Mouse (Mus musculus) adrenal gland, adult (tissue): ENCODE results near the gene Gata2.

Experiments used
- DNase-seq, 2 experiments: peaks; one replicate each; pipeline ENCODE4 v3.0.0; 2022 to 2023; ENCODE audit warnings: low spot score in 1 of 2; ENCODE audit not compliant: inconsistent age in 2 of 2

The Gata2 gene

DNA sequence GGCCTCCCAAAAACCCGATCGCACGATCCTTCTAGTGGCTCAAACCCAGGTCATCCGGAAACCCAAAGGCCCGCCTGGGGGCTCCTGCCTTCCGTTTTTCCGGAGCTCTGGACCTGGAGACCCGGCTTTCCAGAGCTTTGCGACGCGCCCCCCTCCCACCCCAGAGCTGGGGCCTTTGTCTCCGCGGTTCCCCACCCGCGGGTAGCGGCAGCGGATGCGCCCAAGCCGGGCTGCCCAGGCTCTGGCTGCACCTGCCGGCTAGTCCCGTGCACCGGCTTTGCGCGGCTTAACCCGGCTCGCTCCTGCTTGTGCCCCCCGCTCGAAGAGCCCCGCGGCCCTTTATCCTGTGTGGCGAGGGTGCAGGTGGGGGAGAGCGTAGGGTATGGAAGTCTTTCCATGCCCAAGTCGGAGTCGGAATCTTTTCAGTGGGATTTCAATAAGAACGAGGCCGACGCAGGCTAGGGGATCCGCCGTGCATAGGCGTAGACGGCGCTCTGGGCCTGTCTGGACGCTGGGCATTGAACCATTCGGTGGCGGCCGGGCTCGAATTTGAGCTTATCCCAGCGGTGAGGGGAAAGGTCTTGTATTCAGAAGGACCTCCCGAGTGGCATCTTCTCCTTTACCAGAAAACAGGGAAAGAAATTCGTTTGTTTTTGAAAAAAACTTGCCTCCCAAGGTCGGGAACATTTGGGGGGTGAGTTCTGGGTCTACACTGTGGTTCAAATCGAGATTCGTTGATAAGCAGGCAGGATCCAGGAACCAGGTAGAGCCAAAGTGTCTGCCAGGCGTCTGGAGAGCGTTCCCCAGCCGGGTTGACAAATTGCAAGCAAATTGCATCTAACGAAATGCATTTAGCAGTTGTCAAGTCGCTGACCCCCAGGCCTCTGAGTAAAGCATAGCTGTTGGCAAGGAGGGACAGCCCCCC, 624 bp downstream of the Gata2 start:
- peak in 1 of 2 experiments; percentile 61 for DNase-seq

DNA sequence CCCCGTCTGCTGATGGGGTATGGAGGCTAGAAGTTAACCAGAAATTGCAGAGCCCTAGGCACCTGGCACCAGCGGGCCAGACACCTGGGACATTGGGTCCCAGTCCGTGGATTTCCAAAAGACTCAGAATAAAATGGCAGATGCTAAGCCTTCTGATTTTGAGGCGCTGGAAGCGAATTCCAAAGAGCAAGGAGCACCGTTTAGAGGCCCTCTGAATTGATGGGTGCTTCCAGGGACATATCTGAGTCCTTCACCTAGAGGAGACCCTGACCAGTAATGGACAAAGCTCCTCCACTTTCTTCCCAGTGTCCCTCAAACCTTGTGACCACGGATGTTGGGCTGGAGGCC, 1.3 kb downstream of the Gata2 start:
- peak in 1 of 2 experiments; percentile 51 for DNase-seq

DNA sequence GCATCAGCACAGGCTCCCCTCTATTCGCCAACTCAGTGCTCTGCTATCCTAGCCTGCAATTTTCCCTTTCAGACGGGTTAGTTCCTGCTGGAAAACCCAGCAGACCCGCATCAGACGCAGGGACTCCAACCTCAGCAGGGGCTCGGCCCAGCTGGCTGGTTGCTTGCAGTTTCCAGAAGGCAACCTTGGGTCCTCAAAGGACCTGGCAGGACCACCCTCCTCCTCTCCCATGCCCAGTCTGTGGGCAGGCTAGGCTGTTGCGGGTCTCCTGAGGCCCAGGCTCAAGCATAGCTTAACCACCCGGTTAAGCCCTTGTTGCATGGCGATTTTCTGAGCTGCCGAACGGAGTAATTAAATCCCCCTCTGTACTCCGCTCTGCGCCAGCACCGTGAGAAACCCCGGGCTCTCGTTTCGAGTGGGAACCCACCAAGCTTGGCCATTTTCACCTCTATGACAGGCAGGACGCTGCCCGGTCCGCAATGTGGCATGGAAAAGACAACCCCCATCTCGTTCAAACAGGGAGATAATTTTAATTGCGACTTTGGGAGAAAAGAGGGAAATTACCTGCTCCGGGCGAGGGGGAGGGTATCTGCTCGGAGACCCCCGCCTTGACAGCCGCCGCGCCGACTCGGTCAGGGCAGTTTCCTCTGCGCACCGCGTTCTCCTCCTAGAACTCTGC, 2.5 kb downstream of the Gata2 start:
- peak in 1 of 2 experiments; percentile 63 for DNase-seq

DNA sequence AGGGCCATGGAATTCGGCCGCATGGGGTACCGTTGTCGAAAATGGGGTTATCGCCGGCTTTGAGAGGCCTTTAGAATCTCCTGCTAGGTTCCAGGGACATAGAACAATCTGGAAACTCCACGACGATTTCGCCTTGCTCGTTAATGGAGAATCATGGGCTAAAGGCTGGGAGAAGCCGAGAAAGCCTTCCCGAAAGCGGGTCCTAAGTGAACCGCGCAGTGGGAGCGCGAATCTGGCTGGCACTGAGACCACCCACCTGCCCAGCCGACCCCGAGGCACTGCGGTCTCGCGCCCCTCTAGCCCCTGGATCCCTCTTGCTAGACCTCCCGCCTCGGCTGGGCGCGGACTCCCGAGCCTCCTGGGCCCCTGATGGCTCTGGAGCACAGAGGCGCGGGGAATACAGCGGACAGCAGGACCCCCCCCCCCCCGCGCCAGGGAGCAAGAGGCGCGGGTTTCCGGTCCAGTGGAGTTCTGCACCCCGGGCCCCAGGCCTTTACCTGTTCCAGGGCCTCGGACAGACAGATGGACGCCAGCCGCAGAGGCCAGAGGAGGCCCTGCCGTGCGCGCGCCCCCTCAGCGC, 3.1 kb downstream of the Gata2 start:
- no peak for DNase-seq

DNA sequence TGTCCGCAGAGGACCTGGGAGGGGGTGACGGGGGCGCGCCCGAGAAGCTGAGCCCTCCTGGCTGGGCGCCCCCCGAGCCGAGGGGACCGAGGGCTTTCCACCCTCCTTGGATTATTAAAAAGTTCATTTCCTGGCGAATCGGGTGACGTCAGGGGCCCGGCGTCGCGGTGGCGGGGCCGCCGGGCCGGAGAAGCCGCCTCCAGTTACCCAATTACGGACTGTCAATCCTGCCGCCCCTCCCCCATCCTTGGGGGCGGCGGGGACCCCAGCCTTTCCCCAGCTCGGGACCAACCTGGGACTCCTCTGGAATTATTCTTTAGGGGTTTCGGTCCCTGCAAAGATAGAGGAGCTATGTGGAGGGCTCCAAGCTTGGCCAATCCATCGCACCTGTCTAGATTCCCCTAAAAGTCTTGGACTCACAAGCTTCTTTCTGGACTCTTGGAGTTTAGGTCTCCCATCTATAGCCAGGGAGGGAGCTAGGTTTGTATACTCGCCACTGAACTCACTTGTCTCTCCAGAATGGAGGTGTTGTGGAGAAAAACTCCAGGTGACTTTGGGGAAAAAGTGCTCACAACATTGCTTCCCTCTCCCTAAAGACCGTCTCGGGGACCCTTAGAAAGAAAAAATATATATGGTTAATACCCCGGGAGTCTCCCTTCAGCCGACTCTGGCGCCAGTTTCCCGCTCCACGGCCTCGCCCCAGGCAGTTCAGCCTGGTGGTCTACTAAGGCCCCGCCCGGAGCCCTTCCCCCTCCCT, 3.8 kb downstream of the Gata2 start:
- DNase-seq: peak in 1 of 2 experiments; percentile 77

DNA sequence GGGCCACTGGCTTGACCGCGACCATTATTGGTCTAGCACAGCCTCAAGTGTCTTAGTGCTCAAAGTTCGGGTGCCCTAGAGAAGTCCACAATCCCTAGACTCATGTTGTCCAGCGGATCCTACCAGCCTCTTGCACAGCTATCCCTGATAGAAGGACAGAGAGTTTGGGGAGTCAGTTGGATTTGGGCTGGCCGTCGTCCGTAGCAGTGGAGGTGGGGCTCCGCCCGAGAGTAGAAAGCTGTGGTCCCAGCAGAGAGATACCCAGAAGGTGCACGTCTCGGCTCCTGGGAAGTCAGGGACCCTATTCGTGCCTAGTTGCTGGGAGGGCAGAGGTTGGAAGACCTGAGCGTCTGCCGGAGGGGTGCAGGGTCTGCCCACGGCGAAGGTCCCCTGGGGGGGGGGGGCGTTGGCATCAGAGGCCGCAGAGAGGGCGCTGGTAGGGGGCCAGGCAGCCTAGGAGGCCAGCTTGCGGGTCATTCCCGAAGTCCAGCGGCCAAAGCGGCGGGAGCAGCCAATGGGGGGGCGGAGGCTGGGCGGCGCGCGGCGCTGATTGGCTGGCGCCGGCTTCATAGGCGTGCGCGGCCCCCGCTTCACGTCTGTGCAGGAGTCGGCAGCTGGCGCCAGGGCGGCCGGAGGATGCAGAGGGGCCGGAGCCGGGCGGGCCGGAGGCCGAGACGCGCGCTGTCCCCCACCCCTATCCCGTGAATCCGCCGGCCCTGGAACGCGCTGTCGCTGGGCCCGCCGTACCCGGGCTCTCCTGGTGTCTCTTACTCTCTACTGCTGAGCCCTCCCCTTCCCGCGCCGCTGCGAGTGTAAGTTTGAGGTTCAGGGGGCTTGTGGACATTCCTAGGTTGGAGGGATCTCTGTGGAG, 4.6 kb downstream of the Gata2 start:
- peak; percentile 89 to 94 for DNase-seq

DNA sequence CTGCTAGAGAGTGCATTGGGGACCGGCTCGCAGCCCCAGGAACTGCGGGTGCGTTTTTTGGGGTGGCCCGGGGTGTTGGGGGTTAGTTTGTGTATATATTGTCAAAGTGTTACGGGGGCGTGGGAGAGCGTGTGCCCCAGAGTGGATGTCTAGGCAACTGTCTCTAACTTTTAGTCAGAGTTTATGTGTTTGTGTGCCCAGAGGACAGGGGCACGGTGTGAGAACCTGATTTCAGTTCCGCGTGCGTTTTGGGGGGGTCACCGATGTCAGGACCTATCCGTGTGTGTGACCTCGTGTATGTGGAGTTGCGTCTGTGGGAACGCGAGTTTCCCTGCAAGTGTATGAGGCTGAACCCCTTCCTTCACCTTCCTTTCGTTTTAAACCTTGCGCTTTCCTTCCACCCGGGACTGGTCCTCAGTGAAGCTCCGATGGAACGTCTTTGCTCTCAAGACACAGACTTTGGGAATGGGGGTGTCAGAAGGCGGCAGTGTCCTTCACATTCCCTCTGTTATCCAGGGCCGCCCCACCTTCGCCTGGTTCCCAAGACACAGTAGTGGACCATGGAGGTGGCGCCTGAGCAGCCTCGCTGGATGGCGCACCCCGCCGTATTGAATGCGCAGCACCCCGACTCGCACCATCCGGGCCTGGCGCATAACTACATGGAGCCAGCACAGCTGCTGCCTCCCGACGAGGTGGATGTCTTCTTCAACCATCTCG, 5.5 kb downstream of the Gata2 start:
- peak in 1 of 2 experiments; percentile 75 for DNase-seq

DNA sequence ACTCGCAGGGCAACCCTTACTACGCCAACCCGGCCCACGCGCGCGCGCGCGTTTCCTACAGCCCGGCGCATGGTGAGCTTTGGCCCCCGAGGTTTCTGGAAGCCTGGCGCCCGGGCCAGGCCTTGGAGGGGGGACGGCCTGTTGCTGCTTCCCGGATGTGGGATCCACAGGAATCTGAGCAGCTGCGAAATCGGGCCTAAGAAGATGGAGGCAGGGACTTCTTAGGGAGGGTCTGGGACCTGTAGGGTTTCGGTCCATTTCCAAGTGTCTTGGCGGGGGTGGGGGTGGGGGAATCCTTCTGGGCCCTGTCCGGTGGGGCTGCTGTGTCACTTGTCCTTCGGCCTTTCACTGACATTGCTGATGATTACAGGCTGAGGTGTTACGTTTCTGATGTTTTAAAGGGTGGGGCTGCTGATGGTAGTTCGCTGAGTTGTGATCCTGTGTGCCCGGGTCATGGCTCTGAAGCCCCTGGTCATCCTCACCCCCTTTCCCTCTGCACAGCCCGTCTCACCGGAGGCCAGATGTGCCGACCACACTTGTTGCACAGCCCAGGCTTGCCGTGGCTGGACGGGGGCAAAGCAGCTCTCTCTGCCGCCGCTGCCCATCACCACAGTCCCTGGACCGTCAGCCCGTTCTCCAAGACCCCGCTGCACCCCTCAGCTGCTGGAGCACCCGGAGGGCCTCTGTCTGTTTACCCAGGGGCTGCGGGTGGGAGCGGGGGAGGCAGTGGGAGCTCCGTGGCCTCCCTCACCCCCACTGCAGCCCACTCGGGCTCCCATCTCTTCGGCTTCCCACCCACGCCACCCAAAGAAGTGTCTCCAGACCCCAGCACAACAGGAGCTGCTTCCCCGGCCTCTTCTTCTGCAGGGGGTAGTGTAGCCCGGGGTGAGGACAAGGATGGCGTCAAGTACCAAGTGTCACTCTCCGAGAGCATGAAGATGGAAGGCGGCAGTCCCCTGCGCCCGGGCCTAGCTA, 6.3 kb downstream of the Gata2 start:
- DNase-seq: peak in 1 of 2 experiments; percentile 42

DNA sequence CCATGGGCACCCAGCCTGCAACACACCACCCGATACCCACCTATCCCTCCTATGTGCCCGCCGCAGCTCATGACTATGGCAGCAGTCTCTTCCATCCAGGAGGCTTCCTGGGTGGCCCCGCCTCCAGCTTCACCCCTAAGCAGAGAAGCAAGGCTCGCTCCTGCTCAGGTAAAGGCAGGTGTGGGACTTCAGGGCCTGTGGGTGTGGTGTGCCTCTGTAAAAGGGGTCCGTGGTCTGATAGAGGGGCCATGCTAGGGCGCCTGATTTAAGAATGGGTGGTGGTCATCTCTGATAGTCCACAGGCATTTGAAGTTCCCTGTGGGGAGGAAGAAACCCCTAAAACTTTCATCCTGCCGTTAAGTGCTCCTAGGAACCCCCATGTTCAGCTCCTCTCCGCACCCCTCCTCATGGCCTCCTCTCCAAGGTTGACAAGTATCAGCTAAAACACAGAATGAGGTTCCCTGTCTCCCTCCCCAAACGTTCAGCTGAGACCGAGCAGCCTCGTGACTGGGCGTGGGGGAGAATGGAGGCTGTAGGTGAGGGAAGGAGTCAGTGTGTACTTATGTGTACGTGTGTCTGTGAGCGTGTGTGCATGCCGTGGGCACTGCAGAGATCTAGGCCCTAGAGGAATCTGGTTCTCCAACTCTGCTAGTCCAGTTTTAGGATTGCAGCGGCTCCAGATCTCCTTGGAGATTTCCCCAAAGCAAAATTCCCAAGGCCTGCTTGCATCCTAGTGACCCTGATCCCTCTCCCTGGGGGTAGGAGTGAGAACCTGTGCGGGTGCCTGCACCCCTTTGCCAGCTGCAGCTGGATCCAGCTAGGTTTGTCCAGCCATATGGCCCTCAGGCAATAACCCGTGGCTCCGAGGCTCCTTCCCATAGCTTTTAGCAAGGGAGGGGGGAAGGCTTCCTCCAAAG, 7.3 kb downstream of the Gata2 start:
- peak in 1 of 2 experiments; percentile 31 for DNase-seq

DNA sequence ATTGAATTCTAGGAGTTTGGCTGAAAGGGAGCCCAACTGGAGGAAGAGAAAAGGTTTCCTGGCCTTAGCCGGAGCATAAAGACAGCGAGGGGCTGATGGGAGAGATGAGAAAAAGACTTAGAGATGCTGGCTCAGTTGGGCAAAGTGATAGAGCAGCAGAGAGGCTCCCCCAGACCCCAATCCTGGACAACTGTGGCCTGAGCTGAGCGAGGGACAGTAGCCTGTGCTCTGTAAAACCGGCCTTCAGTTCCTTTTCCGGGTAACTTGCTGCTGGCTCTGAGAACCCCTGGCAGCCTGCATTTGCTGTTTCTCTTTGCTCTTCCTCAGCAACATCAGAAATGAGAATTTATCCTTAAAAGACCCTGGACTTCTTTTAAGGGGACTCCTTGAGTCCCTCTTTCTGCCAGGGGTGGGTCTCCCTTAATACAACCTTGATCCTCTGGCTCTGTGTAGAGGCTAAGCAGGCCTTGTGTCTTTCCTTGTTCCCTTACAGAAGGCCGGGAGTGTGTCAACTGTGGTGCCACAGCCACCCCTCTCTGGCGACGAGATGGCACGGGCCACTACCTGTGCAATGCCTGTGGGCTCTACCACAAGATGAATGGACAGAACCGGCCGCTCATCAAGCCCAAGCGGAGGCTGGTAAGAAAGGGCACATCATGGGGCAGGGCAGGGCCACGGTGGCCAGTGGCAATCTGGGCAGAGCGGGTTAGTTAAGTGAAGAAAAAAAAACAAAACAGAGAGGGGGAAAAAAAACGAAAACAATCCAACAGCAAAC, 8.4 kb downstream of the Gata2 start:
- peak in 1 of 2 experiments; percentile 41 for DNase-seq

DNA sequence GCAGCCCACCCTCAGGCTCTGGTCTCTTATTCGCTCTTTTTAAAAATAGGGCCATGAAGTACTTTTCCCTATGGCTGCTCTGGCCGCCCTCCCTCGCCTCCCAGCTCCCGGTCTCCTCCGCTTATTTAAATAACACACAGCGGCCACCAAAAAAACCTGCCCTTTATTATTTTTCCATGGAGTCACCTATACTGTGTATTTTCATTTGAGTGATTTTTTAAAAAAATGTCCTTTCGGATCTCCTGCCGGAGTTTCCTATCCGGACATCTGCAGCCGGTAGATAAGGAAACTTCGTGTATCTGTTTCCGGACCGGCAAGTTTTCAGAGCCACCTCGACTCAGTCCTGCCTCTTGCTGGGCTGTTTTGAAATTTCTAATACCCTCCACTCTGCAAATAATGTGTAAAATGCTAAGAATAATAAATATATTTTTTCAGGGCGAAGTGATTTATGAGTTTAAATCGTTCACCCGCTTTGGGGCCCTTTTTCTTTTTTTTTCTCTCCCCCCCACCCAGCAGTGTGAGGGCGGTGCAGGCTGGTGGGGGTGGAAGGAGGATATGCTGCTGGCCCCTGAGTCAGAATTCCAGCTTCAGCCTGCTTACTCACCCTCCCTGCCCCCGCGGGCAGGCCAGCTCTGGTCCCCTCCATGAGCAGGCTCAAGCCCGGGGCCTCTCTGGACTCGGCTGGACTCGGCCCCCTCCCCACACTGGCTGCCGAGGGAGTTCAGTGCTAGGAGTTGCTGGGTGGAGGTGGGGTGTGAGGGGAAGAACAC, 9.4 kb downstream of the Gata2 start:
- peak in 1 of 2 experiments; percentile 79 for DNase-seq

DNA sequence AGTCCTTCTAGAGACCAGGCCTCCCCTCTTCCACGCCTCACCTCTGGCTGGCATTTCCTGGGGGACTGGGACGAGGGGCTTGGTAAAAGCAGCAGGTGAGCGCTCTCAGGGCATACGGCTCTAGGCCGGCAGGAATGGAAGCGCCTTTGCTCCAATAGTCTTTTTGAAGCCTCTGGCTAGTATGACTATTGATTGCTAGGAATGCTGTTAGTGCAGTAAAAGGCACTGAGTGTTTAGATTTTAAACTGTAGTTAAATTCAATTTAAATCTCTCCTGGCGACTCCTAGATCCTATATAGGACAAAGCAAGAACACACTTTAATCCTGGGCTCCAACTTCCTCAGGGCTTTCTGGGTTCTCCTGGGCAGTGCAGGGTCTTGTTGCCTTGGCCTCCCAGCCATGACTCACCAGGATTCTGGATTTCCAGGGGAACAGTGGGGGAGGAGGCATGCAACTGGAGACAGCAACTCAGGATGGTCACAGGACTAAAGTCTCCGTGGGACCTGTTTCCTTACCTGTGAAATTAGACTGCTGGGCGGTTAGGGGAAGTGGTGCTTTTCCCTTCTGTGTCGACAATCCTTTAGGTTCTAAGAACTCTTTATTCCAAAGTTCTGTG, 10.2 kb downstream of the Gata2 start:
- peak in 1 of 2 experiments; percentile 73 for DNase-seq

DNA sequence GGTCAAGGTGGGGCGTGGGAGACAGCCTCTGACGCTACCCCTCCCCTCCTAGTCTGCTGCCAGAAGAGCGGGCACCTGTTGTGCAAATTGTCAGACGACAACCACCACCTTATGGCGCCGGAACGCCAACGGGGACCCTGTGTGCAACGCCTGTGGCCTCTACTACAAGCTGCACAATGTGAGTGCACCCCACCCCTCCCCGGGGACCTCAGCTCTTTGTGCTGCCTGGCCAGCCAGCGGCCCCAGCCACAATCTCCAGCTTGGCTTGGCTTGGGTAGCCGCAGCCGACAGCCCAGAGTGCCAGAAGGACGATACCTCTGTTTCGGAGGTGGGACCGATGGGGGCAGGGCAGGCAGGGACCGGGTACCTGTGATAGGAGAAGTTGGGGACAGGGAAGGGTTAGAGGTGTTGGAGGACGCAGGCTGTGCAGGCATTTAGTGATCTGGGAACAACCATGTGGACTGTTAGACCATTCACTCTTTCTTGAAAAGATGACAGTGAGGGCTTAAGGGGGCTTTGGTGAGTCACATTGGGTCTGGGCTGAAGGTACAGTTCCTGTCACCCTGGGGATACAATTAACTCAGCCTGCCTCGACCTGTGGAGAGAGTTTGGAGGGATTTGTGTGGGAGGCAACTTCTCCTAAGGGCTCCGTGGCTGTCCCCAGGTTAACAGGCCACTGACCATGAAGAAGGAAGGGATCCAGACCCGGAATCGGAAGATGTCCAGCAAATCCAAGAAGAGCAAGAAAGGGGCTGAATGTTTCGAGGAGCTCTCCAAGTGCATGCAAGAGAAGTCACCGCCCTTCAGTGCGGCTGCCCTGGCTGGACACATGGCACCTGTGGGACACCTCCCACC, 11.1 kb downstream of the Gata2 start:
- DNase-seq: peak in 1 of 2 experiments; percentile 44

DNA sequence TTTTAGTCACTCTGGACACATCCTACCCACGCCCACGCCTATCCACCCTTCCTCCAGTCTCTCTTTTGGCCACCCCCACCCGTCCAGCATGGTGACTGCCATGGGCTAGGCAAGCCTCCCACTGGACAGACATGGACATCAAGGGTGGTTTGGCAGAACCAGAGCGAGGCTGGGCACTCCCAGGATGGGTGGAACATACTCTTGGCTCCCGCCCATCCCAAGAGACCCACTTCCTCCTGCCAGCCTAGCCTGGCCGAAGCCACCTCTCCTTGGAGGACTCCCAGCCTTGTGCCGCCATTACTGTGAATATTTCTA, 11.7 kb downstream of the Gata2 start:
- peak in 1 of 2 experiments; percentile 51 for DNase-seq
